Mouse (Mus musculus): ENCODE measurements around the gene Samd1.

- TF ChIP-seq GATA1 (IDR thresholded peaks at IDR 0.05; ENCODE audit: low read length) (no peak), TAL1 (IDR thresholded peaks at IDR 0.05; ENCODE audit: low read length) (no peak)
Observed at GRCm38 (mm10) chr8:84025863-84026262, 28.4 kb downstream of the Samd1 start.
